Mouse (Mus musculus) granulocyte monocyte progenitor cell, adult 5-6 weeks (primary cell): ENCODE results near the gene Rfx6. TPM values are rescaled to one million over a fixed set of nuclear protein-coding genes. Genes with fewer than 3 reads are reported as not detected.

Experiments used
- ATAC-seq: replicated peaks from 2 replicates; pipeline ENCODE4 v1.8.0; 2016; ENCODE audit warnings: mild to moderate bottlenecking, moderate TSS enrichment, inconsistent platforms; ENCODE audit not compliant: poor library complexity, severe bottlenecking
- total RNA-seq, 2 experiments: library from RNA; stranded (forward) in 1 of 2; stranded (reverse) in 1 of 2; fragments of 200-712, 200-1000 nt in 1 of 2; fragments of >200 nt in 1 of 2; fragmentation: Nextera tagmentation in 1 of 2; gene quantifications; 2 replicates each; pipeline ENCODE4 v1.2.3; 2014 to 2017

The Rfx6 gene
- total RNA-seq (2014; fragmentation: Nextera tagmentation) (not detected in 2 replicates), total RNA-seq (2017) (not detected in 2 replicates)

GRCm38 (mm10) chr10:51677548-51678250, at the start of gene Rfx6:
TSS of gene Rfx6 (plus strand) at chr10:51677756.
- ATAC-seq = peak; percentile 35; the same call in 1 of the 2 replicates

GRCm38 (mm10) chr10:51631411-51632136, 46.0 kb upstream of the Rfx6 start, which contains the start of gene Gprc6a:
TSS of gene Gprc6a (minus strand) at chr10:51631461.
- ATAC-seq = no peak

- ATAC-seq = no peak
Observed at GRCm38 (mm10) chr10:51649506-51650221, 27.9 kb upstream of the Rfx6 start.

GRCm38 (mm10) chr10:51657324-51657723, 20.2 kb upstream of the Rfx6 start:
- no peak for ATAC-seq

GRCm38 (mm10) chr10:51669334-51669733, 8.2 kb upstream of the Rfx6 start:
- no peak for ATAC-seq

GRCm38 (mm10) chr10:51671583-51671982, 6.0 kb upstream of the Rfx6 start:
- no peak for ATAC-seq

GRCm38 (mm10) chr10:51672082-51672779, 5.3 kb upstream of the Rfx6 start:
- no peak for ATAC-seq

GRCm38 (mm10) chr10:51678251-51678639, 689 bp downstream of the Rfx6 start:
- ATAC-seq = no peak

GRCm38 (mm10) chr10:51720904-51721303, 43.3 kb downstream of the Rfx6 start:
- no peak for ATAC-seq

GRCm38 (mm10) chr10:51761436-51761835, 83.9 kb downstream of the Rfx6 start:
- no peak for ATAC-seq

- ATAC-seq = no peak
Observed at GRCm38 (mm10) chr10:51763241-51763640, 85.7 kb downstream of the Rfx6 start.

GRCm38 (mm10) chr10:51768445-51768844, 90.9 kb downstream of the Rfx6 start:
- ATAC-seq = no peak

- ATAC-seq = no peak
Observed at GRCm38 (mm10) chr10:51769252-51769651, 91.7 kb downstream of the Rfx6 start.

GRCm38 (mm10) chr10:51779648-51780047, 102.1 kb downstream of the Rfx6 start:
- ATAC-seq = no peak

Other genes starting within 250 kb of the Rfx6 start
- not detected in 2 replicates for gene Gm49339, start 197.1 kb upstream of the Rfx6 start, total RNA-seq (2014; fragmentation: Nextera tagmentation)
- 4.5 TPM in 1 of 2 replicates, not detected in the other for gene Gm49339, start 197.1 kb upstream of the Rfx6 start, total RNA-seq (2017)
- 0.17 and 6.7 TPM in 2 replicates for gene Lilr4b, start 197.1 kb upstream of the Rfx6 start, total RNA-seq (2014; fragmentation: Nextera tagmentation)
- 15.0 and 20.1 TPM in 2 replicates for gene Lilr4b, start 197.1 kb upstream of the Rfx6 start, total RNA-seq (2017)
- gene Lilrb4a, start 186.8 kb upstream of the Rfx6 start, total RNA-seq (2014; fragmentation: Nextera tagmentation) = 5.7 and 10.6 TPM in 2 replicates
- gene Lilrb4a, start 186.8 kb upstream of the Rfx6 start, total RNA-seq (2017) = 27.1 and 38.8 TPM in 2 replicates
- gene Fam162b, start 87.2 kb upstream of the Rfx6 start, total RNA-seq (2014; fragmentation: Nextera tagmentation) = not detected in 2 replicates
- not detected in 2 replicates for gene Fam162b, start 87.2 kb upstream of the Rfx6 start, total RNA-seq (2017)
- not detected in 2 replicates for gene Gprc6a, start 46.3 kb upstream of the Rfx6 start, total RNA-seq (2014; fragmentation: Nextera tagmentation)
- gene Gprc6a, start 46.3 kb upstream of the Rfx6 start, total RNA-seq (2017) = not detected in 2 replicates